Mouse (Mus musculus): ENCODE data around the gene Rsph3b.
"Not testable (repeated sequence)": the region's sequence is repeated elsewhere in the genome, so short reads cannot be mapped to it uniquely, and the experiment has no call there.

Rsph3b gene

GRCm38 (mm10) chr17:6947984-6948768 lies at the start of gene Rsph3b:
Gene Rsph3b, minus strand, starts transcription at chr17:6948682.
- in situ Hi-C loops (cut with MboI, MseI): loop anchor here (5.0 kb wide), 1 partner anchor 999 kb away; the partner anchor contains the start of gene Rsph3a

GRCm38 (mm10) chr17:6997778-6998490 lies 49.5 kb upstream of the Rsph3b start:
- in situ Hi-C loops (cut with MboI, MseI): loop anchor here (5.0 kb wide), 1 partner anchor 1134 kb away; no protein-coding TSS in a partner anchor

- in situ Hi-C loops (cut with MboI, MseI): loop anchor here (5.0 kb wide), 1 partner anchor 1135 kb away; no protein-coding TSS in a partner anchor
Measured at GRCm38 (mm10) chr17:6996826-6997225, 48.3 kb upstream of the Rsph3b start.

- in situ Hi-C loops (cut with MboI, MseI): loop anchor here (5.0 kb wide), 1 partner anchor 1137 kb away; no protein-coding TSS in a partner anchor
Measured at GRCm38 (mm10) chr17:6995504-6995903, 47.0 kb upstream of the Rsph3b start.

GRCm38 (mm10) chr17:6986118-6986517 lies 37.6 kb upstream of the Rsph3b start:
- in situ Hi-C loops (cut with MboI, MseI): not testable (repeated sequence)

GRCm38 (mm10) chr17:6980144-6980543 lies 31.7 kb upstream of the Rsph3b start:
- in situ Hi-C loops (cut with MboI, MseI): loop anchor here (5.0 kb wide), 1 partner anchor 1167 kb away; the partner anchor contains the start of genes Gm49673 and Rnaset2a

- in situ Hi-C loops (cut with MboI, MseI): not testable (repeated sequence)
Measured at GRCm38 (mm10) chr17:6979380-6979779, 30.9 kb upstream of the Rsph3b start.

- in situ Hi-C loops (cut with MboI, MseI): not testable (repeated sequence)
Measured at GRCm38 (mm10) chr17:6978287-6979248, 30.1 kb upstream of the Rsph3b start, which contains the start of gene Gm49721. Gene Gm49721, plus strand, starts transcription at chr17:6978904.

GRCm38 (mm10) chr17:6974985-6975384 lies 26.5 kb upstream of the Rsph3b start:
- in situ Hi-C loops (cut with MboI, MseI): loop anchor here (25.0 kb wide), 2 partner anchors 87 to 187 kb away; partner anchors contain the start of gene Rps6ka2

- in situ Hi-C loops (cut with MboI, MseI): loop anchor here (25.0 kb wide), 2 partner anchors 89 to 189 kb away; partner anchors contain the start of gene Rps6ka2
Measured at GRCm38 (mm10) chr17:6972836-6973396, 24.4 kb upstream of the Rsph3b start.

- in situ Hi-C loops (cut with MboI, MseI): loop anchor here (25.0 kb wide), 2 partner anchors 91 to 191 kb away; partner anchors contain the start of gene Rps6ka2
Measured at GRCm38 (mm10) chr17:6971238-6971637, 22.8 kb upstream of the Rsph3b start.

- in situ Hi-C loops (cut with MboI, MseI): loop anchor here (25.0 kb wide), 2 partner anchors 92 to 192 kb away; partner anchors contain the start of gene Rps6ka2
Measured at GRCm38 (mm10) chr17:6970334-6970733, 21.9 kb upstream of the Rsph3b start, which contains the start of gene Rnaset2b. Gene Rnaset2b, plus strand, starts transcription at chr17:6970634.

GRCm38 (mm10) chr17:6967673-6968072 lies 19.2 kb upstream of the Rsph3b start:
- in situ Hi-C loops (cut with MboI, MseI): loop anchor here (25.0 kb wide), 2 partner anchors 95 to 195 kb away; partner anchors contain the start of gene Rps6ka2

- in situ Hi-C loops (cut with MboI, MseI): loop anchor here (25.0 kb wide), 2 partner anchors 97 to 197 kb away; partner anchors contain the start of gene Rps6ka2
Measured at GRCm38 (mm10) chr17:6965364-6965763, 16.9 kb upstream of the Rsph3b start.

GRCm38 (mm10) chr17:6962936-6963335 lies 14.5 kb upstream of the Rsph3b start:
- in situ Hi-C loops (cut with MboI, MseI): loop anchor here (5.0 to 25.0 kb wide), 3 partner anchors 99 to 1199 kb away; partner anchors contain the start of gene Rps6ka2

GRCm38 (mm10) chr17:6962339-6962738 lies 13.9 kb upstream of the Rsph3b start:
- in situ Hi-C loops (cut with MboI, MseI): loop anchor here (5.0 to 25.0 kb wide), 3 partner anchors 100 to 1200 kb away; partner anchors contain the start of gene Rps6ka2

GRCm38 (mm10) chr17:6961181-6962000 lies 12.9 kb upstream of the Rsph3b start:
- in situ Hi-C loops (cut with MboI, MseI): loop anchor here (5.0 to 25.0 kb wide), 3 partner anchors 101 to 1201 kb away; partner anchors contain the start of gene Rps6ka2

GRCm38 (mm10) chr17:6960776-6961175 lies 12.3 kb upstream of the Rsph3b start, which contains the start of gene Tagap1:
Gene Tagap1, minus strand, starts transcription at chr17:6961156.
- in situ Hi-C loops (cut with MboI, MseI): loop anchor here (5.0 to 25.0 kb wide), 3 partner anchors 102 to 1202 kb away; partner anchors contain the start of gene Rps6ka2

GRCm38 (mm10) chr17:6960349-6960748 lies 11.9 kb upstream of the Rsph3b start:
- in situ Hi-C loops (cut with MboI, MseI): loop anchor here (5.0 to 25.0 kb wide), 3 partner anchors 102 to 1202 kb away; partner anchors contain the start of gene Rps6ka2
